Mouse (Mus musculus) spleen, postnatal 10 days (tissue): ENCODE data around the gene Fam241b.
"Not testable (repeated sequence)": the region's sequence is repeated elsewhere in the genome, so short reads cannot be mapped to it uniquely, and the experiment has no call there.

Source experiments
- DNase-seq, 2 experiments: peaks; one replicate each; pipeline ENCODE4 v3.0.0; 2021 to 2022; ENCODE audit warnings: low spot score in 2 of 2

The Fam241b gene

DNA sequence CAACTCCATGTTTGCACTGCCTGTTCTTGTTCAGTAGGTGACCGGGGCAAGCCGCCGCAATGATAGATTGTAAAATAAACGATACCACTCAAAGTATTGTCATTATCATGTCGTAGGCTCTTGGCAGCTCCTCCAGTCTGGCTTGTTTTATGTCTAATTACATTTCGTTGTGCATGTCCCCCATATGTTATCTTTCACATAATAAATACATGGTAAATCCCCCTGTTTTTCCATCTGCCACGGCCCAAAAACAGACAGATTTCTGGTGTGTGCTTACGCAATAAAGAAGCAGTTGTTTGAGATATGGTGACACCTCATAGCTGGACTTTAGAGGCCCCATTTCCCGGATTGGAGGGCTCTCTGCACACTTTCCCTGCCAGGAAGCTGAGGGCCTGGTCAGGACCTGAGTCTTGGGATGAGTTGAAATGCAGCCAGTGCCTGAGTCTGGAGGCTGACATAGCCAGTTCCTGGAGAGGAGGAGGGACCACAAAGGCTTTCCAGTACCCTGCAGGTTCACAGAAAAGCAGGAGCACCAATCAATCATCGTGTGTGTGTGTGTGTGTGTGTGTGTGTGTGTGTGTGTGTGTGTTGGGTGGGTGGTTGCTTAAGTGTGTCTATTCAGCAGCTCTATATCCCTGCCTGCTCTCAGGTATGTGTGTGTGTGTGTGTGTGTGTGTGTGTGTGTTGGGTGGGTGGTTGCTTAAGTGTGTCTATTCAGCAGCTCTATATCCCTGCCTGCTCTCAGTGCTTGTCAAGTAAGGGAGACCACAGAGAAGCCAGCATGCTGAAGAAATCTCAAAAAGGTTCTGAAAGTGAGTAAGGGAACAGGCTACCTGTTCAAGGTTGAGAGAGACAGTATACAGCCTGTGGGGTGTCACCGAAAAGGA lies 67.2 kb downstream of the Fam241b start:
- DNase-seq = no peak

DNA sequence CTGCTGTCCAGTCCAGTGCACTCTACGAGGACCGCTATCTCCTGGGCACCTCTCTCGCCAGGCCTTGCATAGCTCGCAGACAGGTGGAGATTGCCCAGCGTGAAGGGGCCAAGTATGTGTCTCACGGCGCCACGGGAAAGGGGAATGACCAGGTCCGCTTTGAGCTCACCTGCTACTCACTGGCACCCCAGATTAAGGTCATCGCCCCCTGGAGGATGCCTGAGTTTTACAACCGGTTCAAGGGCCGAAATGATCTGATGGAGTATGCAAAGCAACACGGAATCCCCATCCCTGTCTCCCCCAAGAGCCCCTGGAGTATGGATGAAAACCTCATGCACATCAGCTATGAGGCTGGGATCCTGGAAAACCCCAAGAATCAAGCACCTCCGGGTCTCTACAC lies 72.4 kb downstream of the Fam241b start:
- DNase-seq = not testable (repeated sequence)

DNA sequence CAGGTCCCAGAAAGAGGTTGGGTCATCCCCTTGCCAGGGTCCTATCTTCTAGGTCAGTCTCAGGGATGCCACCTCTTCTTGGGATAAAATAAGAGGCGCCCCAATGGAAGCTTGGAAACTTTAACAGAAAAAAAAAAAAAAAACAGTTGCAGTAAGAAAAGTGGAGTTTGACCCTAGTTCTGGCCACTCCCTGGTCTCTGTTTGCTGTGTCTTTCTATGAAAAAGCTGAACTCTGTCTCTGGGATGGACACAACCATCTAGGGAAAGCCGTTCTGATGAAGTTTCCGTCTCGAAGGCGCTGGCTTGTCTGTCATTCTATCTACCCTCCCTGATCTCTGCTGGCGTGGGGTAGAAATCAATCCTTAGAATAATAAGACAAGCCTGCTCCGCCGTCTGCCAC lies 73.1 kb downstream of the Fam241b start:
- DNase-seq = no peak

DNA sequence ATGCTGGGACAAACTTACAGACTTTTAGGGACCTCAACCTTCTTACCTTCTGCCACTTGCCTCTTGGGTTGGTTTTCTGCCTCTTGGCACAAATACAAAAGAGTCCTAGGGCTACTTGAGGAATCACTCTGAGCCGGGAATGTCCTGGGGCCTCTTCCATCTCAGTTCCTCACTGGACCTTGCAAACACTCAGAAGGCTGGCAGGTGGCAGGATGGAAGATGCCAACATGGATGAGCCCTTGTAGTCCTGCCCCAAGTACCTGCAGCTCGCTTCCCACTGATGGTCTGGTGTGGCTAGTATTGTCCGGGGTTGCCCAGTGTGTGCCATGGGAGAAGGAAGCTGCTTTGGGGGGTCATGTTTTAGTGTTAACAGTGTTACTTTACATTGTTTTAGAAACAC lies 73.8 kb downstream of the Fam241b start:
- no peak for DNase-seq

DNA sequence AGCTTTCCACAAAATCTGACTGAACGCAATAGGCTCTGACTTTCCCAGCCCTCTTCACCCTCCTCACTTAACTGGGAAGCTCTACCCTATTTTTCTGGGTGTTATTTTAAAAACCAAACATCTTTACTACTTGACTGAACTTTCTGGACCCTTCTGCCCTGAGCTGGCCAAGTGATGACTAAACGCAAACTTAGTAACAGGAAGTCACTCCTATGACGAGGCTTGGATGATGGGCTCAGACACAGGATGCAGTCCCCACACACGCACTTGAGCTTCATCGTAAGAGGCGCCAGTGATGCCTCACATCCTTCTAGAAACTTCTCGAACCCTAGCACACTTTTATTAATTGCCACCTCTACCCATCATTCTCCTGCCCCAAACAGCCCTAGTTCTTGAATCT lies 74.3 kb downstream of the Fam241b start:
- no peak for DNase-seq

DNA sequence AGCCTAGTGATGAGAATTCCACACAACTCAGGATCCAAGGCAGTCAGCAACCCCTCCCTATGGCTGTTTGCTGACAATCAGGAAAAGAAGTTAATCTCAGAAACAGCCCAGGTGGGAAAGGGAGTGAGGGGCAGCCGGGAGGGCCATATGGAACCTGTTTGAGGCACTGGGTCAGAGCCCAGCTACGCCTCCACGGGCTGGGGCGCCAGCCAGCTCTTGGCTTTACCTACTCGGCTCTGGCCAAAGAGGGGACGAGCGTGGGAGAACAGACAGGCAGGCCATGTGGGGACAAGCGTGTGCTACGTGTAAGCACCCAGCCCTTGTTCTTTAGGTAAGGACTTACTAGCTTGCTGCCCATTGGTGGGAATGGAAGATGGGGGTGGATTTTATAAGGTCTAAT lies 75.2 kb downstream of the Fam241b start:
- DNase-seq = no peak

DNA sequence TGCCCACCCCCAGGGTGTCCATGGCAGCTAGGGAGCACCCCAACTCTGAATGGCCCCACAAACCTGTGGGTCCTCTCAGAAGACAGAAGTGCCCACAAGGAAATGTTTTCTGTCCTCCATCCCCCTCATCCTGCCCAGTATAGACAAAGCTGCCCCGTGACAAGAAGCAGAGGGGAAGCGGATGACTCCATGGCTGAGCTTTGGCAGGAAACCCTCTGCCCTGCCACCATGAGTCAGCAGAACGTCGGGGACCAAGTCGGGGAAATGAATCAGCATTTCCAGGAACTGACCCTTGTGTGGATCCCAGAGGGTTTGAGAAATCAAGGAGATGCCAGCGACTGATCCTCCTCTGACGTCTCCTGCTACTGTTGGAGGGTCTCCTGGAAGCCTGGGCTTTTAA lies 77.5 kb downstream of the Fam241b start:
- no peak for DNase-seq

DNA sequence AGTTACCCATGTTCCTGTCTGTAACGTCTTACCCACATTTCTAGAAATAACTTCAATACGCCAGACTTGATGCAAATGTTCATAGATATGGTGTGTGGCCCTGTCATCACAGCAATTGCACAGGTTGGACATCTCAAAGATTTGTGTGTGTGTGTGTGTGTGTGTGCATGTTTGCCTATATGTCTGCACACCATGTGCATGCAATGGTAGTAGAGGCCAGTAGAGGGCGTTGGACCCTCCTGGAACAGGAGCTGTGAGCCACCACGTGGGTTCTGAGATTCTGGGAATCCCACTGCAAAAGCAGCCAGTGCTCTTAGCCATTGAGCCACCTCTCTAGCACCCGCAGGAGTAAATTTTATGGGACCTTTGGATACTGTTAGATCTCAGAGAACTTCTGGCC lies 80.9 kb downstream of the Fam241b start:
- DNase-seq = no peak

DNA sequence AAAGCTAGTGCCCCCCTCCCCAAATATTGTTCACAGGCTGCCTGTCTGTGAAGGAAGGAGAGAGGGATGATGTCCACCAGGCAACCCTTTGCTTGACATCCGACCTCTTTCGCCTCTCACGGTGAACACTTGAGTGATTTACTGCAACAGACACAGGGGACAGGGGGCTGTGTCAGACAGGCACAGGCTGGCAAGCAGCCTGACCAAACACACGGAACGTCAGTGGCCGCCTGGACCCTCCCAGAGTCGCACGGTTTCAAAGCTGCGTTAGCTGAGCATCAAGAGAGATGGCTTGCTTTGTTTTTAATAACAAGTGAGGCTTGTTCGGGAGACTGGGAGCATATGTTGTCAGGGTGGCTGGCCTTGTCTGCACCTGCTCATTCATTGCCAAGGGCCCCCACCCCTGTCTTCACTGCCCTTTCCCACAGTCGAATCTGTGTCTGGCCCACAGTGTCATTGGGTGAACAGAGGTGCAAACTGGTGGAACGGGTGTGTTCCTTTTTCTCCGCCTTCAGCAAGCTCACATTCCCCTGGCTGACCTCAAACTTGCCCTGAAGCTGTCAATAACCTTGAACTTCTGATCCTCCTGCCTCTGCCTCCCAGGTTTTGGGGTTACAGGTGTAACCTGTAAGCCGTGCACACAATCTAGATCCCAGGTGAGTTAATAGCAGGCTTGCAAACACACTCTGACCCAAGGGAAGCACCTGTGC lies 82.6 kb downstream of the Fam241b start:
- DNase-seq = no peak

DNA sequence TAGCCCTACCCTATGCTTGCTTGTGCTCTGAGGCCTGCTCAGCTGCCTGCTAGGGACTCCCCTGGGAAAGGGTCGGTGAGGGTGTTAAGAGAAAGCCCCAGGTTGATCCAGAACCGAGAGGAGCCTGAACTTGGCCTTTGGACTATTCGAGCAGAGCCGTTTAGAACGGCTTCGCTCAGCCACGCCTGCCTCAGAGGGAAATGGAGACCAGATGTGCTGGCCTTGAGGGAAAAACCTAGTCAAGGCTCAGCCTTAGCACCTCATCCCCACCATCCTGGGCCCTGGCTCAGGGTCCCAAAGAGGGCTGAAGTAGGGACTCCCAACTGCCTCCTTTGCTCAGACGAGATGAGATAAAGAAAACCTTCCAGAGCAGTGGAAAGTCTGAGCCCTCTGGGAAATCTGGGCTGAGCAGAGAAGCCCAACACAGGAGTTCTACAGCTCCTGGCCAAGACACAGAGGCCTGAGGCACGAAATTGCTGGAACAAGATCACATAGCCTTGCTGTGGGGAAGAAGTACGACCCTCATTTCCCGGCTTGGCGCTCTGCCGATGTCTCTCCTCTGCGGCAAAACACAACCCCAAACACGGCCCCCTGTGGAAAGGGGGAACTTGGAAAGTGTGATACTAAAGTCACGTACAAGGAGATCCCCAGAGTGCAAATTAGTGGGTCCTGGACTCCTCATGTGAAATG lies 83.4 kb downstream of the Fam241b start:
- DNase-seq = no peak

DNA sequence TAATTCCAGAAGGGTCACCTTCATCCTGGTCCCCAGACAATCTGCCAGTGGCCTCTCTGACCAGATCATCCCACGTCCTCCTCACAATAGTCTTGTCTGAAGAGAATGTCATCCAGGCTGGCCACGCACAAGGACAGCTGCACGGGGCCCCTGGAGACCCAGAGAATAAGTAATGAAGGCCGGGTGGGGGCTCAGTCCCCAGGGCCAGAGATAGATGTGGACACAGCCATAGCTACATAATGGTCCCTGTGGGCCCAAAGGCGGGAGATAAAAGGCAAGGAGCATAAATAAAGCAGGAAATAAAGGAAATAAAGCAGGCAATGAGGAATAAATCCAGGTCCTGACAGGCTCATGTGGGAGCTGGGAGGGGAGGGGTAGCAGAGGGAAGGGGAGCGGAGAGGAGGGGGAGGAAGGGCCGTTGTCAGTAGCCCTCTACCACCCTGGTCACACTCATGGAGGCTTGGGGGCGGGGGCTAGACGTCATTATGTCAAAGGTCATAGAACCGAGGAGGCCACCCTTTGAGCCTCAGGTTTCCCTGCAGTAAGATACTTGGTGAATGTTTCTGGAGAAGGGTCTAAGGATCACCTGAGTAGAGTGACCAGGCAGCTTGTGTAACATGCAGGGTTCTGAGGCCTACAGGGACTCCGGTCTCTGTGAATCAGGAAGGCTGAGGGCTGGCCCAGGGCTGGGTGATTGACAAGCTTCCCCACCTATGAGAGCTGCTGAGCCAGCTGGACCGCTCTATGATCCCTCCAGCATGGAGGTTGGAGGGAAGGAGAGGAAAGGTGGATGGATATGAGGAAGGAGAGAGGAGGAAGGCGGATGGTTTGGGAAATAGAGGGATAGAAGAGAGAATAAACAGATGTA lies 85.0 kb downstream of the Fam241b start:
- no peak for DNase-seq
